Comparison of ENCODE assay signal across 32 mouse cellular contexts in genomic region chr3:103188856-103189255, GRCm38 (mm10). TPM values are rescaled to one million over a fixed set of nuclear protein-coding genes. Genes with fewer than 3 reads are reported as not detected.
DNase-seq lines count a peak whose midpoint lies in the region; ATAC-seq and TF ChIP-seq lines count a peak whose summit lies in the region.
"Had no signal": no experiment of that assay in that cellular context is flagged by ENCODE, and none has a peak within 500 bp of the region (broad histone marks: within the 10 kb centered on the region; RNA-seq: fewer than 3 reads in every experiment).

No protein-coding gene starts in this region.

- WGBS in forebrain, postnatal 0 days = 61% methylated on average over 2 of the region's 2 CpGs
- 89% methylated on average over 2 of the region's 2 CpGs for WGBS in forebrain, embryonic 10.5 days
- WGBS in limb, embryonic 13.5 days = 94% methylated on average over 2 of the region's 2 CpGs
- 94% methylated on average over 2 of the region's 2 CpGs for WGBS in limb, embryonic 10.5 days

- H3K9me3 ChIP-seq in forebrain, postnatal 0 days (ENCODE audit: low read length) = no peaks in the 10 kb centered on the region
- peaks cover 10% of the 10 kb centered on the region for H3K9me3 ChIP-seq in forebrain, embryonic 10.5 days
- peaks cover 5% of the 10 kb centered on the region for H3K9me3 ChIP-seq in limb, embryonic 13.5 days
- no peaks in the 10 kb centered on the region for H3K9me3 ChIP-seq in limb, embryonic 10.5 days (replicated peaks)
- no peaks in the 10 kb centered on the region for H3K9me3 ChIP-seq in ES-E14 (ENCODE audit: control insufficient read depth, insufficient read depth, low read depth, low read length)
- H3K9me3 ChIP-seq: embryonic facial prominence, embryonic 13.5 days had no signal

- peak; percentile 68 for ATAC-seq in forebrain, postnatal 0 days
- no peak for ATAC-seq in limb, embryonic 13.5 days (ENCODE audit: low FRiP score, low read depth)
- ATAC-seq in erythroid progenitor cell, adult 5-6 weeks (replicated peaks; ENCODE audit: low FRiP score, poor library complexity, severe bottlenecking) = 0 out of 2 replicates have a peak, but pooled peaks have one; percentile 30
- ATAC-seq in frontal cortex, adult (ENCODE audit: low TSS enrichment) = no peak
- ATAC-seq: activated CD4-positive, CD25-positive, alpha-beta regulatory T cell, adult 4 months; forebrain, embryonic 14.5 days; intestine, embryonic 16.5 days; liver, embryonic 12.5 days; lung, postnatal 0 days had no signal

- H3K36me3 ChIP-seq in forebrain, postnatal 0 days (ENCODE audit: insufficient read depth) = no peaks in the 10 kb centered on the region
- no peaks in the 10 kb centered on the region for H3K36me3 ChIP-seq in forebrain, embryonic 10.5 days (replicated peaks)
- no peaks in the 10 kb centered on the region for H3K36me3 ChIP-seq in limb, embryonic 13.5 days
- no peaks in the 10 kb centered on the region for H3K36me3 ChIP-seq in limb, embryonic 10.5 days
- no peaks in the 10 kb centered on the region for H3K36me3 ChIP-seq in ES-E14 (ENCODE audit: control insufficient read depth, insufficient read depth, low read length, poor library complexity, severe bottlenecking)
- H3K36me3 ChIP-seq: embryonic facial prominence, embryonic 13.5 days; heart, embryonic 12.5 days; midbrain, embryonic 12.5 days had no signal

- no peak overlapping the region for H3K27ac ChIP-seq in forebrain, postnatal 0 days (ENCODE audit: low read depth, low read length)
- no peak overlapping the region for H3K27ac ChIP-seq in forebrain, embryonic 10.5 days
- 0 out of 2 replicates have a peak overlapping the region, but pooled peaks have one; percentile 22 for H3K27ac ChIP-seq in limb, embryonic 13.5 days
- no peak overlapping the region for H3K27ac ChIP-seq in limb, embryonic 10.5 days
- peak overlapping the region; percentile 85 for H3K27ac ChIP-seq in ES-E14 (ENCODE audit: insufficient read depth, low read depth, low read length, poor library complexity, severe bottlenecking)
- H3K27ac ChIP-seq: embryonic facial prominence, embryonic 13.5 days; hindbrain, embryonic 14.5 days; kidney, postnatal 0 days; midbrain, embryonic 12.5 days had no signal

- no peaks in the 10 kb centered on the region for H3K27me3 ChIP-seq in forebrain, postnatal 0 days (ENCODE audit: insufficient read depth, low read length)
- no peaks in the 10 kb centered on the region for H3K27me3 ChIP-seq in forebrain, embryonic 10.5 days (ENCODE audit: poor library complexity, severe bottlenecking)
- H3K27me3 ChIP-seq in limb, embryonic 13.5 days = no peaks in the 10 kb centered on the region
- no peaks in the 10 kb centered on the region for H3K27me3 ChIP-seq in limb, embryonic 10.5 days (ENCODE audit: low read depth, poor library complexity, severe bottlenecking)
- H3K27me3 ChIP-seq: embryonic facial prominence, embryonic 13.5 days; heart, embryonic 12.5 days; liver, embryonic 12.5 days; megakaryocyte, embryonic 14.5 days; midbrain, embryonic 12.5 days had no signal

- in situ Hi-C loops in ES-E14 (cut with MboI; ENCODE audit: low sequenced_read_pairs in 2 of 2, unreplicated experiment in 2 of 2) = loop anchor here in 1 of 2 experiments (10.0 kb wide), 1 partner anchor 196 kb away; no protein-coding TSS in a partner anchor

- peak; percentile 18 for DNase-seq in forebrain, postnatal 0 days
- no peak for DNase-seq in forebrain, embryonic 10.5 days (ENCODE audit: extremely low spot score, low spot score)
- no peak for DNase-seq in limb, embryonic 10.5 days (ENCODE audit: low spot score)
- DNase-seq in ES-E14 (ENCODE audit: low read depth, low spot score) = no peak
- DNase-seq: adrenal gland, adult 2 months; adrenal gland, postnatal 36 days; B cell, adult 2 months; cerebellum, adult 2 months; gastrocnemius, postnatal 14 days; heart, adult 18-20 months; heart, postnatal 4 days; kidney, adult 8-10 months; layer of hippocampus, adult 9-11 months; lung, adult 18-20 months; lung, postnatal 4 days; retina, postnatal 1 day; right cerebral cortex, postnatal 14 days; thymus, postnatal 4 days had no signal

- H3K4me3 ChIP-seq in forebrain, postnatal 0 days (ENCODE audit: low read depth, low read length) = no peak overlapping the region
- no peak overlapping the region for H3K4me3 ChIP-seq in forebrain, embryonic 10.5 days
- H3K4me3 ChIP-seq in limb, embryonic 13.5 days = no peak overlapping the region
- H3K4me3 ChIP-seq in limb, embryonic 10.5 days = no peak overlapping the region
- H3K4me3 ChIP-seq in ES-E14 (ENCODE audit: insufficient read depth in 1 of 2, low read depth in 1 of 2, low read length in 2 of 2, poor library complexity in 1 of 2, severe bottlenecking in 1 of 2) = peak overlapping the region in 1 of 2 experiments; percentile 23; a peak in 1 of 4 replicates
- H3K4me3 ChIP-seq: embryonic facial prominence, embryonic 13.5 days; heart, embryonic 12.5 days; liver, embryonic 12.5 days; megakaryocyte, embryonic 14.5 days; midbrain, embryonic 12.5 days had no signal

- no peak for TF ChIP-seq CTCF in forebrain, postnatal 0 days (IDR thresholded peaks at IDR 0.05; ENCODE audit: low read depth)

- no peak overlapping the region for H3K4me2 ChIP-seq in forebrain, postnatal 0 days (ENCODE audit: low read depth)
- no peak overlapping the region for H3K4me2 ChIP-seq in limb, embryonic 13.5 days (replicated peaks)
- H3K4me2 ChIP-seq: embryonic facial prominence, embryonic 13.5 days; heart, embryonic 12.5 days; hindbrain, embryonic 14.5 days; liver, embryonic 12.5 days; midbrain, embryonic 12.5 days had no signal

- H3K4me1 ChIP-seq in forebrain, postnatal 0 days (ENCODE audit: insufficient read depth) = no peaks in the 10 kb centered on the region
- 0 out of 2 replicates have a peak, but pooled peaks cover 4% of the 10 kb centered on the region for H3K4me1 ChIP-seq in forebrain, embryonic 10.5 days
- peaks cover 3% of the 10 kb centered on the region; the same call in 1 of the 2 replicates for H3K4me1 ChIP-seq in limb, embryonic 13.5 days
- peaks cover 7% of the 10 kb centered on the region; the same call in 1 of the 2 replicates for H3K4me1 ChIP-seq in limb, embryonic 10.5 days
- peaks cover 0 to 6% of the 10 kb centered on the region in 2 experiments; a peak in 1 of 4 replicates for H3K4me1 ChIP-seq in ES-E14 (ENCODE audit: control insufficient read depth in 2 of 2, insufficient read depth in 2 of 2, low read length in 2 of 2, poor library complexity in 1 of 2)
- H3K4me1 ChIP-seq: embryonic facial prominence, embryonic 13.5 days; heart, embryonic 12.5 days; liver, embryonic 12.5 days; megakaryocyte, embryonic 14.5 days; midbrain, embryonic 12.5 days had no signal

- no peak overlapping the region for H3K9ac ChIP-seq in forebrain, postnatal 0 days
- no peak overlapping the region for H3K9ac ChIP-seq in limb, embryonic 13.5 days
- peak overlapping the region; percentile 2; the same call in 1 of the 2 replicates for H3K9ac ChIP-seq in ES-E14 (ENCODE audit: insufficient read depth, low read depth, low read length, poor library complexity, severe bottlenecking)
- H3K9ac ChIP-seq: embryonic facial prominence, embryonic 13.5 days; heart, embryonic 12.5 days; hindbrain, embryonic 14.5 days; liver, embryonic 12.5 days; midbrain, embryonic 12.5 days had no signal

TF ChIP-seq in ES-E14, 5 proteins besides CTCF, POLR2A, EP300 and RAD21:
- TF ChIP-seq MAFK (IDR thresholded peaks at IDR 0.05; ENCODE audit: insufficient read depth, low read depth, low read length) = no peak

RNA-seq across cellular contexts. Expression of gene Bcas2, which starts 17.4 kb away (rescaled TPM):
- total RNA-seq in forebrain, postnatal 0 days (2014; rRNA removed) = 105 and 121 TPM in 2 replicates
- polyA plus RNA-seq in forebrain, postnatal 0 days (2015; fragmentation: Nextera tagmentation; extraction: Ambion mirVana) = 213 and 237 TPM in 2 replicates
- 244 and 253 TPM in 2 replicates for polyA plus RNA-seq in forebrain, embryonic 10.5 days (2016; fragmentation: Nextera tagmentation; extraction: Ambion mirVana)
- polyA plus RNA-seq in limb, embryonic 13.5 days (2015; fragmentation: Nextera tagmentation; extraction: Ambion mirVana) = 230 and 237 TPM in 2 replicates
- polyA plus RNA-seq in limb, embryonic 10.5 days (2016; fragmentation: Nextera tagmentation; extraction: Ambion mirVana) = 234 and 238 TPM in 2 replicates
- total RNA-seq in ES-E14 (2012; rRNA removed) = 86.4 and 102 TPM in 2 replicates
- 125 and 145 TPM in 2 replicates for total RNA-seq in erythroid progenitor cell, adult 5-6 weeks (2015; ENCODE audit: low replicate concordance)
- total RNA-seq in erythroid progenitor cell, adult 5-6 weeks (2017; ENCODE audit: low replicate concordance) = 108 and 197 TPM in 2 replicates

Comparison
In these comparisons a context has a peak if more than half of its experiments do, and no peak if none do; other contexts are left out.
1. H3K27ac ChIP-seq: peak in limb, embryonic 13.5 days (single experiment) and ES-E14 (single experiment); none in forebrain, postnatal 0 days (single experiment), forebrain, embryonic 10.5 days (single experiment) and limb, embryonic 10.5 days (single experiment).
2. ATAC-seq: peak in forebrain, postnatal 0 days (single experiment) and erythroid progenitor cell, adult 5-6 weeks (single experiment); none in limb, embryonic 13.5 days (single experiment) and frontal cortex, adult (single experiment).